Mouse (Mus musculus): ENCODE data around the gene Lst1. TPM values are rescaled to one million over a fixed set of nuclear protein-coding genes. Genes with fewer than 3 reads are reported as not detected.

Gene Lst1
- polyA plus RNA-seq, 2 experiments = 25.6 to 37.7 TPM

DNA sequence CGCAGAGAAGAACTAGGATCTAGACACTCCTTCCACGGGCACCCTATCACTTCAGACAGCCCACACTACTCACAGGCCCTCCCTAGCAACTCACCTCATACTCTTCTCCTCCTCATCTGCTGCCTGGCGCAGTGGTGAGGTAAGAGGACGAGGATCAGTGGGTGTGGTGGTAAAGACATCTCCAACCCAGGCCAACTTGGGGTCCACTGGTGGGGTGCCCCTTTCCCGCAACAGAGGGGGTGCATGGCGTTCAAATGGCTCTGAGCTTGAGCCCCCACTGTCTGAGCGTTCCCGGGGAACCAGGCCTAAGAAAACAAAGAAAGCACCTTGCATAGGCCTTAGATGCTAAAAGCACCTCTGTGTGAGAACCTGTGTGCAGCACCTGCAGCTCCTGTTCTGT lies 31.0 kb downstream of the Lst1 start:
- Histone ChIP-seq H3K9ac (replicated peaks) (no peak overlapping the region), H3K36me3 (replicated peaks; ENCODE audit: control insufficient read depth, insufficient read depth, low read depth) (peaks cover 99% of the 10 kb centered on the region), H3K4me2 (ENCODE audit: low read depth) (no peak overlapping the region), H3K27me3 (ENCODE audit: control insufficient read depth, insufficient read depth, low read length) (no peaks in the 10 kb centered on the region), H3K4me1 (replicated peaks; ENCODE audit: control insufficient read depth in 2 of 2, insufficient read depth in 2 of 2, low read length in 1 of 2) (peaks cover 0 to 3% of the 10 kb centered on the region in 2 experiments; a peak in 1 of 4 replicates), H3K9me3 (ENCODE audit: control insufficient read depth, low read length) (no peaks in the 10 kb centered on the region), H3K4me3 (ENCODE audit: insufficient read depth in 1 of 2, low read depth in 2 of 2, low read length in 2 of 2) (no peak overlapping the region), H3K27ac (no peak overlapping the region)
- TF ChIP-seq CTCF (IDR thresholded peaks at IDR 0.05; ENCODE audit: low read depth) = no peak
- TF ChIP-seq EP300 (IDR thresholded peaks at IDR 0.05; ENCODE audit: low read depth) = no peak
- no peak for ATAC-seq (ENCODE audit: insufficient read depth)
- no peak for DNase-seq (ENCODE audit: low read depth in 3 of 3, low spot score in 3 of 3)
- 87% methylated on average over 8 of the region's 8 CpGs for WGBS (ENCODE audit: insufficient replicate concordance)

DNA sequence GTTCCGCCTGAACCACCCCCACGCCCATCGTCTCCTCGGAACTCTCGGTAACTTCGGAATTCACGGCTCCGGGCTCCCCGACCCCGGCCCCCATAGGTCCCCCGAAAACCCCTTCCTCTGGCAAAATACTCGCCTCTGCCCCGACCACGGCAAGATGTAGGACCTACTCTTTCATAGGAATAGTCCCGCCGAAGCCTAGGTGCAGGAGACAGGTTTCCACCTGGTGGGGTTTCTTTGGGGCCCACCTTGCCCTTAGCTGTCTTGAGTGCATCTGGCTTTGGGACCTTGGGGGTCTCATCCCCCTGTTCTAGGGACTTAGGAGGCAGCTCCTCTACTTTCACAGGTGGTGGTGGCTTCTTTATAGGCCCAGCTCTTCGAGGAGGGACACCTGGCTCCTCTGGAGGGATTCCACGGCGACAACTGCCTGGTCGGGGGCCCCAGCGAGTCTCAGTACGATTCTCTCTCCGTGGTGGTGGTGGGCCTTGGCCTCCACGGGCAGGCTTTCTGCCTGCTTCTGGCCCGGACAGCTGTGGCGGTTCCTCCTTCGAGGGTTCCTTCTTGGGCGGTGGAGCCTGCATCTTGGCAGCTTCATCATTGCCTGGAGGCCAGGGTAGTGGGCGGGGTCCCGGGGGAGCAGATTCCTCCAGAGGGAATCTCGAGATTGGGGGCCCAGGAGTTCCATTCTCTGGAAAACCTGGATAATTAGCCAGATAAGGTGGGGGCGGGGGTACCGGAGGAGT lies 31.6 kb downstream of the Lst1 start:
- WGBS (ENCODE audit: insufficient replicate concordance) = 87% methylated on average over 33 of the region's 33 CpGs
- Histone ChIP-seq H3K4me2 (ENCODE audit: low read depth) (no peak overlapping the region), H3K4me1 (replicated peaks; ENCODE audit: control insufficient read depth in 2 of 2, insufficient read depth in 2 of 2, low read length in 1 of 2) (no peaks in the 10 kb centered on the region), H3K4me3 (ENCODE audit: insufficient read depth in 1 of 2, low read depth in 2 of 2, low read length in 2 of 2) (no peak overlapping the region), H3K9me3 (ENCODE audit: control insufficient read depth, low read length) (no peaks in the 10 kb centered on the region), H3K27ac (no peak overlapping the region), H3K9ac (replicated peaks) (no peak overlapping the region), H3K36me3 (replicated peaks; ENCODE audit: control insufficient read depth, insufficient read depth, low read depth) (peaks cover 99% of the 10 kb centered on the region), H3K27me3 (ENCODE audit: control insufficient read depth, insufficient read depth, low read length) (no peaks in the 10 kb centered on the region)
- TF ChIP-seq EP300 (IDR thresholded peaks at IDR 0.05; ENCODE audit: low read depth) (no peak), CTCF (IDR thresholded peaks at IDR 0.05; ENCODE audit: low read depth) (no peak)
- no peak for DNase-seq (ENCODE audit: low read depth in 3 of 3, low spot score in 3 of 3)
- ATAC-seq (ENCODE audit: insufficient read depth) = no peak

DNA sequence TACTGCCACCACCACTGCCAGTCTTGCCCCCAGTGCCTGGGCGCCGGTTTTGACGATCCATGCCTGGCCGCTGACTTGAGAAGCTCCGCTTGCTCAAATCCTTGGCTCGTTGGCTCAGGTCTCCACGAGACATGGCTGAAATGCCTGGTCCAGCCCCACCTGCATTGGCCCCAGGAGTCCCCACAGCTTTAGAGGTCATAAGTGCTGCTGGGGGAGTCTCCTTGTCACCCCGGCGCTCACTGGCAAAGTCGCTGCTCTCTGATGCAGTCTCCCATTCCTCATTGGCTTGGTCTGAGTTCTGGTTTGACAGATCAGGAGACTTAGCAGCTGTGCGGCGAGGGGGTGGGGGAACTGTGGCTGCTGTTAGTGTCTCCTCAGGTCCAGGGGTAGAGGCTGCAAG lies 32.8 kb downstream of the Lst1 start:
- Histone ChIP-seq H3K9ac (replicated peaks) (no peak overlapping the region), H3K4me2 (ENCODE audit: low read depth) (no peak overlapping the region), H3K36me3 (replicated peaks; ENCODE audit: control insufficient read depth, insufficient read depth, low read depth) (peaks cover 97% of the 10 kb centered on the region), H3K27me3 (ENCODE audit: control insufficient read depth, insufficient read depth, low read length) (no peaks in the 10 kb centered on the region), H3K9me3 (ENCODE audit: control insufficient read depth, low read length) (no peaks in the 10 kb centered on the region), H3K4me1 (replicated peaks; ENCODE audit: control insufficient read depth in 2 of 2, insufficient read depth in 2 of 2, low read length in 1 of 2) (no peaks in the 10 kb centered on the region), H3K4me3 (ENCODE audit: insufficient read depth in 1 of 2, low read depth in 2 of 2, low read length in 2 of 2) (no peak overlapping the region), H3K27ac (no peak overlapping the region)
- no peak for ATAC-seq (ENCODE audit: insufficient read depth)
- no peak for DNase-seq (ENCODE audit: low read depth in 3 of 3, low spot score in 3 of 3)
- TF ChIP-seq EP300 (IDR thresholded peaks at IDR 0.05; ENCODE audit: low read depth) (no peak), CTCF (IDR thresholded peaks at IDR 0.05; ENCODE audit: low read depth) (no peak)
- 89% methylated on average over 12 of the region's 12 CpGs for WGBS (ENCODE audit: insufficient replicate concordance)

DNA sequence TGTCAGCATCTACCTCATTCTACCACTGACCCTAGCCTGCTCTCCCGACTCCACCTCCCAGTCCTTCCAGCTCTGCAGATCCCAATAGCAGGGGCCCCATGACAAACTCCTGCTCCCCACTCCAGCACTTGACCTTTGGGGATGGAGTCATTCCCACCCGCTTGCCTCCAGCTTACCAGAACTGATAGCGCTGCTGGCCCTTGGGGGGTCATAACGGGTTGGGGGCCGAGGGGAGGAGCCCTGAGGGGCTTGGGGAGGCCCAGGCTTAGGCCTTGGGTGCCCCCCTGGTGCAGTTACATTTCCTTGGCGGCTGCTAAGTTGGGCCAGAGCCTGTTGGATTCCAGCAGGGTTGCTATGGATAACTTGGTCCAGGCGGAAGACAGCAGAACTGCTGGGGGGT lies 33.6 kb downstream of the Lst1 start:
- Histone ChIP-seq H3K27ac (no peak overlapping the region), H3K4me2 (ENCODE audit: low read depth) (no peak overlapping the region), H3K4me1 (replicated peaks; ENCODE audit: control insufficient read depth in 2 of 2, insufficient read depth in 2 of 2, low read length in 1 of 2) (no peaks in the 10 kb centered on the region), H3K36me3 (replicated peaks; ENCODE audit: control insufficient read depth, insufficient read depth, low read depth) (peaks cover 97% of the 10 kb centered on the region), H3K4me3 (ENCODE audit: insufficient read depth in 1 of 2, low read depth in 2 of 2, low read length in 2 of 2) (no peak overlapping the region), H3K9me3 (ENCODE audit: control insufficient read depth, low read length) (no peaks in the 10 kb centered on the region), H3K27me3 (ENCODE audit: control insufficient read depth, insufficient read depth, low read length) (no peaks in the 10 kb centered on the region), H3K9ac (replicated peaks) (no peak overlapping the region)
- TF ChIP-seq EP300 (IDR thresholded peaks at IDR 0.05; ENCODE audit: low read depth) (no peak), CTCF (IDR thresholded peaks at IDR 0.05; ENCODE audit: low read depth) (no peak)
- ATAC-seq (ENCODE audit: insufficient read depth) (no peak), DNase-seq (ENCODE audit: low read depth in 3 of 3, low spot score in 3 of 3) (no peak)
- WGBS (ENCODE audit: insufficient replicate concordance) = 86% methylated on average over 7 of the region's 7 CpGs

DNA sequence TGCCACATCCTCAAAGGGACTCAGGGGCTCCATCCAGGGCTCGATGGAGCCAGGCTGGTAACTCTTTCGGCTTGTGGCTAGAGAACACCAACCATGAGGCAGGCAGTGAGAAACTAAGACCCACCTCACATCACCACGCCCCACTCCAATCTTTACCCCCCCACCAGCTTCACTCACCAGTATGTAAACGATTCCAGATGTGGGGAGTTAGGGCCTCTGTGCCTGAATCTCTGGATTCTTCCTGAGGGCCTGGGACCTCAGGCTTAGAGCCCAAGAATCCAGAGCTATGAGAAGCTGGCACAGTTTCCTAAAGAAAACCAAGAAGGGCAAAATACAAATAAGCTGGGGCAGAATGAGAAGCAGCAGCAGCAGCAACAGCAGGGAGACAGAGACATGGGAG lies 34.3 kb downstream of the Lst1 start:
- 78% methylated on average over 4 of the region's 4 CpGs for WGBS (ENCODE audit: insufficient replicate concordance)
- ATAC-seq (ENCODE audit: insufficient read depth) (no peak), DNase-seq (ENCODE audit: low read depth in 3 of 3, low spot score in 3 of 3) (no peak)
- H3K4me3 ChIP-seq (ENCODE audit: insufficient read depth in 1 of 2, low read depth in 2 of 2, low read length in 2 of 2) = no peak overlapping the region
- no peak overlapping the region for H3K9ac ChIP-seq (replicated peaks)
- no peaks in the 10 kb centered on the region for H3K27me3 ChIP-seq (ENCODE audit: control insufficient read depth, insufficient read depth, low read length)
- H3K27ac ChIP-seq = no peak overlapping the region
- H3K4me1 ChIP-seq (replicated peaks; ENCODE audit: control insufficient read depth in 2 of 2, insufficient read depth in 2 of 2, low read length in 1 of 2) = no peaks in the 10 kb centered on the region
- TF ChIP-seq EP300 (IDR thresholded peaks at IDR 0.05; ENCODE audit: low read depth) (no peak), CTCF (IDR thresholded peaks at IDR 0.05; ENCODE audit: low read depth) (no peak)
- no peaks in the 10 kb centered on the region for H3K9me3 ChIP-seq (ENCODE audit: control insufficient read depth, low read length)
- peaks cover 97% of the 10 kb centered on the region for H3K36me3 ChIP-seq (replicated peaks; ENCODE audit: control insufficient read depth, insufficient read depth, low read depth)
- H3K4me2 ChIP-seq (ENCODE audit: low read depth) = no peak overlapping the region

All from liver, embryonic 14.5 days (tissue).